Mouse (Mus musculus) colon, adult 2 months (tissue): ENCODE measurements around the gene Jrkl. TPM values are rescaled to one million over a fixed set of nuclear protein-coding genes. Genes with fewer than 3 reads are reported as not detected.

Experiments
- polyA plus RNA-seq: library from polyadenylated mRNA; depleted of rRNA; stranded (reverse); fragments of >200 nt; gene quantifications from 2 replicates; pipeline ENCODE4 v1.2.3, GENCODE M21; 2012; rRNA removed

The Jrkl gene
- 0.20 and 0.30 TPM in 2 replicates for polyA plus RNA-seq

GRCm38 (mm10) chr9:13245481-13245880 is at the start of gene Jrkl:
Gene Jrkl (minus strand): TSS chr9:13245829.

DNA sequence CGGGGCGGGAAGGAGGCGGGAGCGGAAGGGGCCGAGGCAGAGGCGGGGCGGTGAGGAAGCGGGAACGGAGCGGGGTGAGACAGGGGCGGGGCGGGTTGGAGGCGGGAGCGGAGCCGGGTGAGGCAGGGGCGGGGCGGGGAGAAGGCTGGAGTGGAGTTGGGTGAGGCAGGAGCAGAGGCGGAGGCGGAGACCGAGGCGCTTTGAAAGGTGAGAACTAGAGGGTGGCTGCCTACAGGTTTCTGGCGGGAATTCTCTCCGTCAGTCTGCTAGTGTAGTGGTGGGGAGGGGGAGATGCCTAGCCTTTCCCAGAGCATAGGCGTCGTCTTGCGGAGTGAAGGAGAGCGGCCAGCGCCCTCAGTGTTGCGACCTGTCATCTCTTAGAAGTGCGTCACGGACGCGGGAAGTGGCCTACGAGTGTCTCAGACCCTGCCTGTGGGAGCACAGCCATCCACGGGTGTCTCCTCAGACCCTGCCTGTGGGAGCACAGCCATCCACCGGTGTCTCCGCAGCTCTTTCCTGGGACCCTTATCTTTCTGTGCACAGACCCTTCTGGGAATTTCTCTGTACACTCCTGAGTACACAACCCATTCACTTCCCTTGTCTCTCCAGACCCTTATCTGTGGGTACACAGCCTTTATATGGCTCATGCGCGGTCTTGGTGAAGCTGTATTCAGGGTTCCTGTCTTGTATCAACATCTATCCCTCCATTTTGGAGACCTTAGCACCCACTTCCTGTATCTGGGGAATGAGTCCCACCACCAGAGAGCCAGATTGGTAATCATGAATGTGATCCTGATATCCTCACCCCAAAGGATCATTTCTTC is 1.4 kb upstream of the Jrkl start, which contains the start of gene Ccdc82:
TSS of gene Ccdc82 (plus strand) at position 141 of the 824 bp plus-strand sequence.

Other genes starting within 250 kb of the Jrkl start
- gene Ccdc82, start 1.1 kb upstream of the Jrkl start, polyA plus RNA-seq: 2.7 and 3.5 TPM in 2 replicates
- 1.9 and 2.6 TPM in 2 replicates for gene Maml2, start 52.1 kb upstream of the Jrkl start, polyA plus RNA-seq
- gene Gm17571, start 200.9 kb upstream of the Jrkl start, polyA plus RNA-seq: not detected in 2 replicates